Mouse (Mus musculus): Measurements from ENCODE around the gene Gmcl1. TPM values are rescaled to one million over a fixed set of nuclear protein-coding genes. Genes with fewer than 3 reads are reported as not detected.

Gmcl1 gene
- total RNA-seq, 2 experiments from 2014 or later: 9.1 to 11.3 TPM

- DNase-seq: peak; percentile 42
Observed at GRCm38 (mm10) chr6:86732276-86733173, 658 bp downstream of the Gmcl1 start.

- no peak for DNase-seq
Observed at GRCm38 (mm10) chr6:86728711-86729110, 4.5 kb downstream of the Gmcl1 start.

GRCm38 (mm10) chr6:86721977-86722376 lies 11.2 kb downstream of the Gmcl1 start:
- DNase-seq: no peak

- DNase-seq: no peak
Observed at GRCm38 (mm10) chr6:86708072-86708774, 25.0 kb downstream of the Gmcl1 start.

- no peak for DNase-seq
Observed at GRCm38 (mm10) chr6:86702577-86702976, 30.6 kb downstream of the Gmcl1 start.

- DNase-seq: no peak
Observed at GRCm38 (mm10) chr6:86697903-86698302, 35.3 kb downstream of the Gmcl1 start.

- DNase-seq: no peak
Observed at GRCm38 (mm10) chr6:86696213-86696612, 37.0 kb downstream of the Gmcl1 start.

GRCm38 (mm10) chr6:86694465-86694864 lies 38.7 kb downstream of the Gmcl1 start:
- DNase-seq: peak; percentile 64

GRCm38 (mm10) chr6:86689671-86690070 lies 43.5 kb downstream of the Gmcl1 start:
- no peak for DNase-seq

- DNase-seq: no peak
Observed at GRCm38 (mm10) chr6:86686971-86687370, 46.2 kb downstream of the Gmcl1 start.

- DNase-seq: no peak
Observed at GRCm38 (mm10) chr6:86684655-86685011, 48.5 kb downstream of the Gmcl1 start.

GRCm38 (mm10) chr6:86683872-86684654 lies 49.1 kb downstream of the Gmcl1 start, which contains the start of gene Snrnp27:
Gene Snrnp27 (minus strand): TSS chr6:86684522.
- DNase-seq: peak; percentile 95

- DNase-seq: no peak
Observed at GRCm38 (mm10) chr6:86681289-86681688, 51.9 kb downstream of the Gmcl1 start.

- DNase-seq: no peak
Observed at GRCm38 (mm10) chr6:86678341-86678740, 54.8 kb downstream of the Gmcl1 start.

GRCm38 (mm10) chr6:86670873-86671272 lies 62.3 kb downstream of the Gmcl1 start:
- peak; percentile 60 for DNase-seq

GRCm38 (mm10) chr6:86669240-86669727 lies 63.9 kb downstream of the Gmcl1 start:
- peak; percentile 100 for DNase-seq

- DNase-seq: no peak
Observed at GRCm38 (mm10) chr6:86668580-86669239, 64.5 kb downstream of the Gmcl1 start, which contains the start of gene Mxd1. Gene Mxd1 (minus strand): TSS chr6:86669161.

- DNase-seq: no peak
Observed at GRCm38 (mm10) chr6:86667061-86667460, 66.1 kb downstream of the Gmcl1 start.

- no peak for DNase-seq
Observed at GRCm38 (mm10) chr6:86665560-86666307, 67.4 kb downstream of the Gmcl1 start.

- no peak for DNase-seq
Observed at GRCm38 (mm10) chr6:86665076-86665475, 68.1 kb downstream of the Gmcl1 start.

Data from heart, postnatal 4 days (tissue).